18 mouse cellular contexts compared by ENCODE assay signal in the genomic region with DNA sequence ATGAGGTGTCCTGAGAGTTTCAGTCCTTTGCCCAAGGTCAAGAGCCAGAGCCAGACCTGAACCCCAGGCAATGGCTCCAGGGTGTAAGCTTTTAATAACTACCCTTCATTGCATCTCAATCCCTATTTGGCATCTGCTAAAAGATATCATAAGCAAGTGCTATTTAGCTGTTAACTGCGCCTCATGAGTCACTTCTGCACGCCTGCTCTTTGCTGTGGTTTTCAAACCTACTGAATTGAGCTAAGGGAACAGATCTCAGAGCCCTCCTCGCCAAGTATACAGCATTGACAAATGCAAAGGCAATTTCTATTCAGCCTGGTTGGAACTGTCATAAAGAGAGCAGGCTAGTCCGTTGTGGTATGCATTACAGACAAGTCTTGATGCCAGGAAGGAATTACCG. TPM values are rescaled to one million over a fixed set of nuclear protein-coding genes. Genes with fewer than 3 reads are reported as not detected.
DNase-seq lines count a peak whose midpoint lies in the region; ATAC-seq and TF ChIP-seq lines count a peak whose summit lies in the region.
"Had no signal": no experiment of that assay in that cellular context is flagged by ENCODE, and none has a peak within 500 bp of the region (broad histone marks: within the 10 kb centered on the region; RNA-seq: fewer than 3 reads in every experiment).

No protein-coding gene starts in this region.

- TF ChIP-seq POLR2A in small intestine, adult 2 months (IDR thresholded peaks at IDR 0.05; ENCODE audit: low read depth, low read length) = no peak

- peak in 1 of 2 experiments; percentile 55 for DNase-seq in layer of hippocampus, adult 2 months (ENCODE audit: low spot score in 2 of 2)
- DNase-seq in layer of hippocampus, adult 9-11 months = no peak
- DNase-seq in brain, adult 2 months (ENCODE audit: low read depth, low spot score) = peak; percentile 70
- DNase-seq in heart, adult 11 months = no peak
- DNase-seq: adrenal gland, adult 2 months; adrenal gland, postnatal 25 days; cerebellum, adult 2 months; cerebellum, postnatal 10 days; gastrocnemius, postnatal 14 days had no signal

- WGBS in intestine, embryonic 16.5 days = 77% methylated on average over 5 of the region's 5 CpGs
- 38% methylated on average over 5 of the region's 5 CpGs for WGBS in small intestine, adult 2 months

- H3K9me3 ChIP-seq in intestine, embryonic 16.5 days (ENCODE audit: control insufficient read depth, low read length) = no peaks in the 10 kb centered on the region
- H3K9me3 ChIP-seq: forebrain, embryonic 15.5 days; heart, embryonic 12.5 days; hindbrain, embryonic 10.5 days; hindbrain, embryonic 15.5 days had no signal

- H3K36me3 ChIP-seq in intestine, embryonic 16.5 days (ENCODE audit: control insufficient read depth, insufficient read depth, low read length) = no peaks in the 10 kb centered on the region
- no peaks in the 10 kb centered on the region for H3K36me3 ChIP-seq in small intestine, adult 2 months (ENCODE audit: control insufficient read depth, insufficient read depth, low read length)
- H3K36me3 ChIP-seq: forebrain, embryonic 15.5 days; heart, embryonic 12.5 days; hindbrain, embryonic 10.5 days; hindbrain, embryonic 15.5 days had no signal

- no peak for ATAC-seq in intestine, embryonic 16.5 days
- no peak for ATAC-seq in inflammation-experienced regulatory T-cells, adult 6 months
- ATAC-seq in CD4-positive, CD25-positive, alpha-beta regulatory T cell, adult 4 months = no peak
- ATAC-seq: forebrain, embryonic 15.5 days had no signal

- H3K4me3 ChIP-seq in layer of hippocampus, adult 2 months = no peak overlapping the region
- no peak overlapping the region for H3K4me3 ChIP-seq in intestine, embryonic 16.5 days (ENCODE audit: low read length)
- no peak overlapping the region for H3K4me3 ChIP-seq in small intestine, adult 2 months (ENCODE audit: low read depth, low read length)
- H3K4me3 ChIP-seq: forebrain, embryonic 15.5 days; heart, embryonic 12.5 days; hindbrain, embryonic 10.5 days; hindbrain, embryonic 15.5 days had no signal

- peaks cover 52% of the 10 kb centered on the region for H3K4me1 ChIP-seq in intestine, embryonic 16.5 days (ENCODE audit: control insufficient read depth, insufficient read depth, low read length)
- H3K4me1 ChIP-seq in small intestine, adult 2 months (ENCODE audit: control insufficient read depth, insufficient read depth, insufficient read length, low read length) = peaks cover 47% of the 10 kb centered on the region
- H3K4me1 ChIP-seq: heart, embryonic 12.5 days had no signal

- H3K27me3 ChIP-seq in intestine, embryonic 16.5 days (replicated peaks; ENCODE audit: control insufficient read depth, insufficient read depth, low read length) = no peaks in the 10 kb centered on the region
- no peaks in the 10 kb centered on the region for H3K27me3 ChIP-seq in small intestine, adult 2 months (ENCODE audit: control insufficient read depth, insufficient read depth, low read length)
- H3K27me3 ChIP-seq: CH12.LX; forebrain, embryonic 15.5 days; hindbrain, embryonic 15.5 days had no signal

- peak overlapping the region; percentile 27; the same call in 1 of the 2 replicates for H3K4me2 ChIP-seq in intestine, embryonic 16.5 days (ENCODE audit: low read depth, low read length)
- H3K4me2 ChIP-seq: forebrain, embryonic 15.5 days; heart, embryonic 12.5 days; hindbrain, embryonic 15.5 days had no signal

- TF ChIP-seq CTCF in layer of hippocampus, adult 2 months (conservative IDR thresholded peaks at IDR 0.05) = no peak
- TF ChIP-seq CTCF in small intestine, adult 2 months (IDR thresholded peaks at IDR 0.05; ENCODE audit: extremely low read depth, insufficient read length, insufficient replicate concordance, low read depth, low read length) = no peak

- 0 out of 2 replicates have a peak overlapping the region, but pooled peaks have one; percentile 14 for H3K9ac ChIP-seq in intestine, embryonic 16.5 days (ENCODE audit: low read depth, low read length)
- H3K9ac ChIP-seq: forebrain, embryonic 15.5 days; heart, embryonic 12.5 days; hindbrain, embryonic 15.5 days had no signal

- peak overlapping the region; percentile 79 for H3K27ac ChIP-seq in layer of hippocampus, adult 2 months
- H3K27ac ChIP-seq in intestine, embryonic 16.5 days (ENCODE audit: low read length) = peak overlapping the region; percentile 89
- peak overlapping the region; percentile 55; the same call in 1 of the 2 replicates for H3K27ac ChIP-seq in small intestine, adult 2 months (ENCODE audit: insufficient read depth, low read depth, low read length)
- H3K27ac ChIP-seq: hindbrain, embryonic 10.5 days had no signal

RNA-seq across cellular contexts. Expression of gene Sipa1l3, which starts 49.8 kb away (rescaled TPM):
- 100 to 1,000 TPM; 240 to 260 TPM for total RNA-seq in layer of hippocampus, adult 2 months (2021)
- 22.9 and 24.1 TPM in 2 replicates for polyA plus RNA-seq in intestine, embryonic 16.5 days (2015; fragmentation: Nextera tagmentation; extraction: Ambion mirVana)
- polyA plus RNA-seq in small intestine, adult 2 months (2012; rRNA removed) = 79.0 and 192 TPM in 2 replicates
- 1 to 10 TPM; 2.5 to 4.9 (median 4.1) TPM for polyA plus RNA-seq in inflammation-experienced regulatory T-cells, adult 6 months (2017; shearing (Covaris generic))
- 1 to 10 TPM; 4.3 to 5.6 TPM for polyA plus RNA-seq in CD4-positive, CD25-positive, alpha-beta regulatory T cell, adult 4 months (2017; shearing (Covaris generic))
